Mouse (Mus musculus) A20 (cell line): ENCODE measurements around the gene Ddx39b.

Source experiments
- DNase-seq: peaks from one replicate; pipeline ENCODE4 v3.0.0-alpha.2; 2011; ENCODE audit warnings: low read depth, low spot score

Ddx39b gene

GRCm38 (mm10) chr17:35219601-35220041 lies 21.9 kb upstream of the Ddx39b start:
- DNase-seq: peak; percentile 74

DNA sequence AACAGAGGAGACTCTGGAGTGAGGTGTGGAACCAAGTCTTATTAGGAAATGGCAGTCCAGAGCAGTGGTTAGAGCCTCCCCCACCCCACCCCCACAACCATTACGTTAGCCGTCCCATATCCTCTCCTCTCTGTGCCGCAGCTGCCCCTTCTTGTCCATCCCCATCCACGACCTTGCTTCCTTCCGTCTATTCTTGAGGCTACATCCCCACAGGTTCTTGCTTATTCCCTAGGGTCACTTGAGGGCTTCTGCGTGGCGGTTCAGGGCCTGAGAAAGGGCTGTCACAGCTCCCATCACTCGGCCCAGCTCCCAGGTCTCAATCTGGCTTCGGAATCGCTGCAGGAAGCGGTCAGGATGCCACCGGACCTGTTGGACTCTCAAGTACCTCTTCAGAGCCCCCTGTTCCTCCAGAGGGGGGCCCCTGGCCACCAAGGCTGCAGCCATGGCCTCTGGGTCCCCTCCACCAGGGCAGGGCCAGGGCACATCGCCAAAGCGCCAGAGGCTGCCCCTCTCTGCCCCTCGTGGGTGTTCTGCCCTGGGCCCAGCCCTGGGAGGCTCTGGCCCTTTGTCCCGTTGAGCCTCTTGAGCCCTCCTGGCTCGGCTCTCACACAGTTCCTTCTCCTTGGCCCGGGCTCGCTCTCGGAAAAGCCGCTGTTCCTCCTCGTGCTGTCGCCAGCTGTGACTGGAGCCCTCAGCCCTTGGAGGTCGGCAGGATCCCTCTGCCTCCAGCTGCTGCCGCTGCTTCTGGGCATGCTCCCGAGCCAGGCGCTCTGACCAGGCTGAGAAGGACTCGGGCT lies 21.2 kb upstream of the Ddx39b start, which contains the start of gene Gm16181:
TSS of gene Gm16181 (plus strand) at position 679 of the 797 bp plus-strand sequence.
- DNase-seq: no peak

GRCm38 (mm10) chr17:35222299-35222698 lies 19.2 kb upstream of the Ddx39b start:
- no peak for DNase-seq

DNA sequence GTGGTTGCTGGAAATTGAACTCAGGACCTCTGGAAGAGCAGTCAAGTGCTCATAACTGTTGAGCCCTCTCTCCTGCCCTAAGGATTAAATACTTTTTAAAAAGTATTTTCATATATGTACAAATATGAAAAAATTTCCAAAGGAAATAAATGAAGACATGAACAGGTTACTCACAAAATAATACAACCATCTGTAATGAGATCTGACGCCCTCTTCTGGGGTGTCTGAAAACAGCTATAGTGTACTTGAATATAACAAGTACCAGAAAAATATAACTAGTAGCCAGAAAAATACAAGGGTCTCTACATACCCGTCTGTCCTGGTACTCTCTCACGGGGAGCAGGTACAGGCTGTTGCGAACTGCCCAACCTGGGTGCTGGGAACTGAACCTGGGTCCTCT lies 16.9 kb upstream of the Ddx39b start:
- peak; percentile 59 for DNase-seq

DNA sequence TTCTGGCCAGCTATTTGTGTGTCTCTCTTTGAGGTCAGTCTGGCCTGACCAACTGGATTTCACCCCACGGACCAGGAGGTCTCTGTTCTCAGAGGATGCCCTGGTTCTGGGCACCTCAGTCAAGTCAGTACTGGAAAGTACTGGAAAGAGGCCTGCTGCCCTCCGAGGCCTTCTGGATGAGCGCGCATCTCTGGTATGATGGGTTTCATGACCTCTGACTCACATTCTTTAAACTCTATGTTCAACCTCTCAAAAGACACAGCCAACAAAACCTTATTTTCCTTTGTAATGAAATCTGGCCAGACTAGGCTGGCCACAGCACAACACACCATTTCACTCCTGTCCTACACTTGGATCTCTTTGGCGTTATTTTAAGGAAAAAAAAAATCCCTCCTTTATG lies 16.1 kb upstream of the Ddx39b start:
- no peak for DNase-seq

GRCm38 (mm10) chr17:35226561-35227046 lies 14.9 kb upstream of the Ddx39b start:
- no peak for DNase-seq

- no peak for DNase-seq
Measured at GRCm38 (mm10) chr17:35231022-35231421, 10.5 kb upstream of the Ddx39b start.

DNA sequence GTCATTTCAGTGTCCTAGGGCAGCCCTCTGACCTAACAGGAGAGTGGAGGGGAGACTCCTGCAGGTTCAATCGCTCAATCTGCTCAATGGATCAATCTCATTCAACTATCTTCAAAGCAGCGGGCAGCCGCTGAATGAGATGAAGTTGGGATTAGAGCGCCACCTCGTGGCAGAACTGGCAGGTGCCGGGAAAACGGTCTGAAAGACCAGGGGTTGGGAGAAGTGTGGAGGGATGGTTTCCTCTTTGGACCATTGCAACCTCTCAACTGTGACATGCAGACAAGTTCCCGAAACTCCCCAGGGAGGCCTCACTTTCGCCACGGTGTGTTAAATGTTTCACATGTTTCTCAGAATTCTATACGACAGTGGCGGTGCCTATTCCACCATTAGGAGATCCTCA lies 9.5 kb upstream of the Ddx39b start:
- DNase-seq: peak; percentile 87

- peak; percentile 77 for DNase-seq
Measured at GRCm38 (mm10) chr17:35232659-35233058, 8.9 kb upstream of the Ddx39b start.

- DNase-seq: peak; percentile 54
Measured at GRCm38 (mm10) chr17:35233114-35233980, 8.2 kb upstream of the Ddx39b start, which contains the start of gene Atp6v1g2. Gene Atp6v1g2 (plus strand): TSS chr17:35233660.

DNA sequence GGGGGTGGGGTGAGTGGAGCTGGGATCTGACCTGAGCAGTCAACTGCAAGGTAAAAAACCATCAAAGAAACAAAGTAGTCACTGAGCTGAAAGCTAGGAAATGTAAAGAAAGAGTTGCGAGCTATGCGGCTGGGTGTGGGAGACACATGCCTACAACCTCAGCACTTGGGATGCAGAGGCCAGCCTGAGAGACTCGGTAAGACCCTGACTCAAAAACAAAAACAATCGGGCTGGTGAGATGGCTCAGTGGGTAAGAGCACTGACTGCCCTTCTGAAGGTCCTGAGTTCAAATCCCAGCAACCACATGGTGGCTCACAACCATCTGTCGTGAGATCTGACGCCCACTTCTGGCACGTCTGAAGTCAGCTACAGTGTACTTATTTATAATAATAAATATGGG lies 7.5 kb upstream of the Ddx39b start:
- peak; percentile 41 for DNase-seq

DNA sequence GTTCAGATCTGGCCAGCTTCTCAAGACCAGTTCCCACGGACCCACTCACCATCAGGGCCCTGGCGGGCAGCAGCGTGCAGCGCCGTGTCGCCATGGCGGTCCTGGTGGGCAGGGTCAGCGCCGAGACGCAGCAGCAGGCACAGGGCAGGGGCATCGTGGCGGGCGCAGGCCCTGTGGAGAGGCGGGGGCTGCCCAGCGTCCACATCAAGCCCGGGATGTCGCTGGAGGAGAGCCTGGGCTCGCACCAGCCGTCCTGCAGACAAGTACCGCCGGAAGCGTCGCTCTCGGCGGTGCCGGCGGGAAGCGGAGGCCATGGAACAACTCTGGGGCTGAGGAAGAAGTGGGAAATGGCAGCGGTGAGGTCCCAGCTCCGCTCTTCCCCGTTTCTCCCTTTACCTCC lies 6.6 kb upstream of the Ddx39b start:
- DNase-seq: peak; percentile 73

DNA sequence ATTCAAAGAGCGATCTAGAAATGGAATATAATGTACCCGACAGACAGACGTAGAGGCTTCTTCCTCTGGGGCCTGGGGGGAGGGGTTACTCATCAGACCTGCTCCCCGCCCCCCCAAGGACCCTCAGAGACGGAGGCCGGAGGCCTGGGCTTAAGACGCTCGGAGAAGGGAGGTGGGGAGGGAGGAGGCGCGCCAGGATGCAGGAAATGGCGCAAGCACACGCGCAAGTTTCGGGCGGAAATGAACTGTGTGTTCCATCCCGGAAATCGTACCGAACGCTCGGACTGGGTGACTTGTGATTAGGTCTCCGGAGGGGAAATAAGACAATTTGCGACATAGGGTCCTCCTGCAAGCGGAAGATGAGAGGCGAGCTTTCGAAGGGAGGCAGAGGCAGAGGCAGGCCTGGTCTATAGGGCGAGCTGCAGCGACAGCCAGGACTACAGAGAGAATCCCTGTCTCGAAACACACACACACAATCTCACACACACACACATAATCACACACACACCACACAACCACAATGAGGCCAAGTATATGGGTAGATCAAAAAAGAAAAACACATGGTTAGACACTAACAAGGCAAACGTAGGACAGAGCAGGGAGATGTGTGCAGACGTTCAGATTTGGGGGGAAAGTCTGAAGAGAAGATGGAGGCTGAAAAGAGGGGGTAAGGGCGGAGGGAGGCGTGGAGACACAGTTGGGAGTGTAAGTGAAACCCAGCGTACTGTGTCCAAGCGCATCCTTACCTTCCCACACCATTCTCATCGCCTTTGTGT lies 5.7 kb upstream of the Ddx39b start, which contains the start of gene Nfkbil1:
TSS of gene Nfkbil1 (minus strand) at position 179 of the 776 bp plus-strand sequence.
- DNase-seq: peak; percentile 98

- peak; percentile 95 for DNase-seq
Measured at GRCm38 (mm10) chr17:35236390-35236746, 5.2 kb upstream of the Ddx39b start.

DNA sequence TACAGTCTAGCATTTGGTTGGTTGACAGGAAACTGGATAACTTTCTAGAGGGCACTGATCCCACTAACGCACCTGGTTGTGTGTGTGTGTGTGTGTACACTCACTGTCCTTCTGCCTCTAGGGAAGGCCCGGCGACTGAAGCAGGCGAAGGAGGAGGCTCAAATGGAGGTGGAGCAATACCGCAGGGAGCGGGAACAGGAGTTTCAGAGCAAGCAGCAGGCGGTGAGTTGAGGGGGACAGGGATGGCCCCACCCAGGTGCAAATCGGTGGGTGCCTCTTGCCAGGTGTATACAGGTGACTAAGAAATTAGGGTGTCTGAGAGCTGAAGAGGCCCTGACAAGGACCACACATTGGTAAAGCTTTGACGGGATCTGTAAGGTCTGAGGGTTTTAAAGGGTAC lies 4.5 kb upstream of the Ddx39b start:
- no peak for DNase-seq

DNA sequence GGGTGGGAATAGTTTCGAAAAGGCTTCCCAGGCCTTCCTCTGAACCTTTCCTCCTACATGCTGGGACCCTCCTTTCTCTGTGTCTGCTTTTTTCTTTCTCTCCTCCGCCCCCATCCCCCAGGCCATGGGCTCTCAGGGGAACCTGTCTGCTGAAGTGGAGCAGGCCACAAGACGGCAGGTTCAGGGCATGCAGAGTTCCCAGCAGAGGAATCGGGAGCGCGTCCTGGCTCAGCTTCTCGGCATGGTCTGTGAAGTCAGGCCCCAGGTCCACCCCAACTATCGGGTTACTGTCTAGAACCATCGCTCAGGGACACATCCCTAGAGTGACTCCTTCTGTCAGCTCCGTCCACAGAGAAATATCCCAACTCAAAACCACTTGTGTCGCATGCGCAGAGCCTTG lies 4.0 kb upstream of the Ddx39b start:
- DNase-seq: no peak

GRCm38 (mm10) chr17:35239700-35240099 lies 1.8 kb upstream of the Ddx39b start:
- no peak for DNase-seq

DNA sequence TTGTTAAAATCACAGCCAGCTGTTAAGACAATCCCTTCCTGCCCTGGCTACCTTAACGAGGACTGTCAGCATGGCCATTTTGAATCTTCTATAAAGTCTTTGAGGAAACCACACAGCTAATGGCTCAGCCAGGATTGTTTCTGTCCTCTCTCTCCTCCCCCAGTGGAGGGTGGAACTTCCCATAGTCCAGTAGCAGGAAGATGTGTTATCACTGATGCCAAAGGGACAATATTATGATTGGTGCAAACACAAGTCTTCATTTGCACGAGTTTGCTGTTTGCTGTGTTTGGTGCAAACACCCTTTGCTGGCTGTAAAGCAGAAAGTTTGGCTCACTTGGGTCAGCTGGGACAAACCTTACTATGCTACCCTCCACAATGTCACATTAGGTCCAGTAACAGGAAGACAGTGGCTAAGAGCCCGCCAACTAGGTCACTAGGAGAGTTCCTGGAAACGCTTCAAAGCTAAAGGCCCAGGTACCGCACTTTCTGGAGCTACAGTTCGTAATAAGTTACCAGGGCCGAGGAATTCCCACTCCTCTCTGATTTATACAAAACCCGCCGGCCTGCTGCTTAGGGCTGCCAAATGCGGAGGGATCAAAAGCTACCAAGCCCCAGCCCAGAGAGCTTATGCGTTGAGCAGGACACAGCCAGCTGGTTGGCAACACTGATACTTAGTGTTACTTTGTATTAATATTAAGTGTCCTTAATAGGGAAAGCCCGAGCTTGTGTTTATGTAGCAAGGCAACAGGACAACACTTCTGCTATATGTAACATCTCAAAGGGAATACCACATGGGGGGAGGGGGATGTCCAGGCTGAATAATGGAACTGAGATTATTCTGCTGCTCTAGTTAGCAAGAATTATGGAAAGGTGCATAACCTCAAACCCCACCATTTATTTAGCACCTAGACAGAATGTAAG lies 902 bp upstream of the Ddx39b start:
- no peak for DNase-seq

DNA sequence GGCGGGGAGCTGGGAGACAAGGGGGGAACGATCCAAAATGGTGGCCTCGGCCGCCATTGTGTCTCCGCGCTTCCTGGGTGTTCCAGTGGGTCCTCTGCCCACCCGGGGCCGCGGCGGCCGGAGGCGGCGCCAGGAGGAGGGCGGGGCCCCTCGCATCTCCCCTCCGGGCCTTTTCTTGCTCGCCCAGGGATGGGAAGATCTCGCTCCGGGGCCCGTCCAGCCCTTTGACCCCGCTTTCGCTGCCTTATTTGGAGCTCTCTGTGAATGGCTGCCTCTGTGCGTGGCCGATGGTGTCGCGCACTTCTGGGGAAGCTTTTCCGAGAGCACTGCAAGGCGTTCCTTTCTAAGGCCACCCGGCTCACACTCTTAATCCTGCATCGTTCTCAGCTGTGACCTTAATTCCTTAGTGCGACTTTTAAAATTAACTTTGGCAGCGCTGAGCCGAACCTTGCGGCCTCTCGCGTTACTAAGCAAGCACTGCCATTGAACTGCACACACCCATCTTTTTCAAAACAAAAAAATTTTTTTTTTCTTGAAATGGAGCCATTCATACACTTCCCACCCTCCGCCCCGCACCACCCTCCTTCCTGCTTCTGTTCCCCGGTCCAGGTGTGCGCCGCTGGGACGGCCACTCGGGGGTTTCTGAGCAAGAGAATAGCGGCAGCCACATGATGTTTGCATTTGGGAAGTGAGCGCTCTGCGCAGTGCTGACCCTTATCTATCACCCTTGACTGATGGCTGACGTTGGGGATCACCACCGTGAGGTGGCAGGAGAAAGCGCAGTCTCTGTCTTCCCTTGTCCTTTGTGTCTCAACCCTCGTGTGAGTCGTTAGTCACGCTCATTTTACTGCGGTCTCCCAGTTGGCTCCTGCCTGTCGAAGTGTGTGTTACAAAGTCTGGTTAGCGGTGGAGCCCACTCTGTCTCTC lies 732 bp downstream of the Ddx39b start:
- peak; percentile 71 for DNase-seq
